Mouse (Mus musculus): ENCODE measurements around the gene Slc25a33. TPM values are rescaled to one million over a fixed set of nuclear protein-coding genes. Genes with fewer than 3 reads are reported as not detected.
"Not testable (repeated sequence)": the region's sequence is repeated elsewhere in the genome, so short reads cannot be mapped to it uniquely, and the experiment has no call there.

Slc25a33 gene
- 0.09 and 0.16 TPM in 2 replicates for polyA plus RNA-seq (2012)

- Histone ChIP-seq H3K9me3 (ENCODE audit: control insufficient read depth, low read length) (no peaks in the 10 kb centered on the region), H3K4me3 (replicated peaks) (peak within 1 kb of the TSS; percentile 72), H3K36me3 (ENCODE audit: control insufficient read depth) (peaks cover 2% of the 10 kb centered on the region; the same call in 1 of the 2 replicates), H3K27me3 (ENCODE audit: control insufficient read depth) (peaks cover 33% of the 10 kb centered on the region), H3K4me1 (ENCODE audit: control insufficient read depth) (peaks cover 19% of the 10 kb centered on the region)
- no peak for TF ChIP-seq TAL1 (IDR thresholded peaks at IDR 0.05; ENCODE audit: low read length)
- TF ChIP-seq GATA1 (IDR thresholded peaks at IDR 0.05; ENCODE audit: low read length) = no peak
Observed at GRCm38 (mm10) chr4:149774094-149774470, at the start of gene Slc25a33. Slc25a33 (minus strand) TSS chr4:149774277.

- Histone ChIP-seq H3K4me3 (replicated peaks) (no peak overlapping the region), H3K9me3 (ENCODE audit: control insufficient read depth, low read length) (0 out of 2 replicates have a peak, but pooled peaks cover under 1% of the 10 kb centered on the region), H3K4me1 (ENCODE audit: control insufficient read depth) (no peaks in the 10 kb centered on the region; the same call in 1 of the 2 replicates), H3K36me3 (ENCODE audit: control insufficient read depth) (no peaks in the 10 kb centered on the region), H3K27me3 (ENCODE audit: control insufficient read depth) (no peaks in the 10 kb centered on the region; the same call in 1 of the 2 replicates)
- TF ChIP-seq TAL1 (IDR thresholded peaks at IDR 0.05; ENCODE audit: low read length) (no peak), GATA1 (IDR thresholded peaks at IDR 0.05; ENCODE audit: low read length) (no peak)
Observed at GRCm38 (mm10) chr4:149822586-149823196, 48.6 kb upstream of the Slc25a33 start.

- no peak for TF ChIP-seq GATA1 (IDR thresholded peaks at IDR 0.05; ENCODE audit: low read length)
- no peak for TF ChIP-seq TAL1 (IDR thresholded peaks at IDR 0.05; ENCODE audit: low read length)
- Histone ChIP-seq H3K4me3 (replicated peaks) (no peak overlapping the region), H3K4me1 (ENCODE audit: control insufficient read depth) (no peaks in the 10 kb centered on the region; the same call in 1 of the 2 replicates), H3K27me3 (ENCODE audit: control insufficient read depth) (no peaks in the 10 kb centered on the region; the same call in 1 of the 2 replicates), H3K36me3 (ENCODE audit: control insufficient read depth) (no peaks in the 10 kb centered on the region), H3K9me3 (ENCODE audit: control insufficient read depth, low read length) (no peaks in the 10 kb centered on the region)
Observed at GRCm38 (mm10) chr4:149822126-149822525, 48.0 kb upstream of the Slc25a33 start.

- no peak overlapping the region for H3K4me3 ChIP-seq (replicated peaks)
Observed at GRCm38 (mm10) chr4:149820569-149820968, 46.5 kb upstream of the Slc25a33 start.

GRCm38 (mm10) chr4:149819195-149819594, 45.1 kb upstream of the Slc25a33 start:
- H3K4me3 ChIP-seq (replicated peaks) = no peak overlapping the region
- no peaks in the 10 kb centered on the region for H3K9me3 ChIP-seq (ENCODE audit: control insufficient read depth, low read length)
- H3K36me3 ChIP-seq (ENCODE audit: control insufficient read depth) = no peaks in the 10 kb centered on the region
- H3K27me3 ChIP-seq (ENCODE audit: control insufficient read depth) = no peaks in the 10 kb centered on the region; the same call in 1 of the 2 replicates
- no peaks in the 10 kb centered on the region; the same call in 1 of the 2 replicates for H3K4me1 ChIP-seq (ENCODE audit: control insufficient read depth)
- TF ChIP-seq GATA1 (IDR thresholded peaks at IDR 0.05; ENCODE audit: low read length) (no peak), TAL1 (IDR thresholded peaks at IDR 0.05; ENCODE audit: low read length) (no peak)

More at GRCm38 (mm10) chr4:149820569-149820968, 46.5 kb upstream of the Slc25a33 start:
- no peaks in the 10 kb centered on the region for H3K36me3 ChIP-seq (ENCODE audit: control insufficient read depth)
- H3K27me3 ChIP-seq (ENCODE audit: control insufficient read depth) = no peaks in the 10 kb centered on the region; the same call in 1 of the 2 replicates
- no peaks in the 10 kb centered on the region; the same call in 1 of the 2 replicates for H3K4me1 ChIP-seq (ENCODE audit: control insufficient read depth)
- no peaks in the 10 kb centered on the region for H3K9me3 ChIP-seq (ENCODE audit: control insufficient read depth, low read length)
- no peak for TF ChIP-seq GATA1 (IDR thresholded peaks at IDR 0.05; ENCODE audit: low read length)
- TF ChIP-seq TAL1 (IDR thresholded peaks at IDR 0.05; ENCODE audit: low read length) = no peak

DNA sequence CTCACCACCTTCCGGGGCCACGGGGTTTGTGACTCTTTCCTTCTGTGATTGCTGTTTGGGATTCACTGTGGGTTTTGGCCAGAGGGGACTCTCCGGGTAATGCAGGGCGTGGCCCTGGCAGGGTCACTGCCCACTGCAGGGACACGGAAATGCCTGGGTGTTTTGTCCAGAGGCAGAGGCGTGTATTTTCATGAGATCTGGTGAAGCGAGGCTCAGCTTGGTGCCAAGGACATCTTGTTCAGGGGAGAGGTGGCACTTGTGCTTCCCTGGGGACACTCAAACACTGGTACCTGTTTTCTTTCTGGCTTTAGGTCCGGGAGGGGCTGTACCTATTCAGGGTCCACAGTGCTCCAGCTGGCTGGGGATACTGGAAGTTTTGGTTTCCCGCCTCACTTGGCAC, 42.5 kb upstream of the Slc25a33 start:
- TF ChIP-seq TAL1 (IDR thresholded peaks at IDR 0.05; ENCODE audit: low read length) = no peak
- no peak for TF ChIP-seq GATA1 (IDR thresholded peaks at IDR 0.05; ENCODE audit: low read length)
- Histone ChIP-seq H3K4me1 (ENCODE audit: control insufficient read depth) (no peaks in the 10 kb centered on the region; the same call in 1 of the 2 replicates), H3K4me3 (replicated peaks) (no peak overlapping the region)

GRCm38 (mm10) chr4:149815586-149815985, 41.5 kb upstream of the Slc25a33 start:
- no peak for TF ChIP-seq GATA1 (IDR thresholded peaks at IDR 0.05; ENCODE audit: low read length)
- no peak for TF ChIP-seq TAL1 (IDR thresholded peaks at IDR 0.05; ENCODE audit: low read length)
- Histone ChIP-seq H3K27me3 (ENCODE audit: control insufficient read depth) (peaks cover under 1% of the 10 kb centered on the region; the same call in 1 of the 2 replicates), H3K4me1 (ENCODE audit: control insufficient read depth) (no peaks in the 10 kb centered on the region), H3K9me3 (ENCODE audit: control insufficient read depth, low read length) (peaks cover 2% of the 10 kb centered on the region; the same call in 1 of the 2 replicates), H3K4me3 (replicated peaks) (no peak overlapping the region), H3K36me3 (ENCODE audit: control insufficient read depth) (no peaks in the 10 kb centered on the region)

More for the DNA sequence above, 42.5 kb upstream of the Slc25a33 start:
- H3K36me3 ChIP-seq (ENCODE audit: control insufficient read depth) = no peaks in the 10 kb centered on the region
- no peaks in the 10 kb centered on the region for H3K9me3 ChIP-seq (ENCODE audit: control insufficient read depth, low read length)
- no peaks in the 10 kb centered on the region; the same call in 1 of the 2 replicates for H3K27me3 ChIP-seq (ENCODE audit: control insufficient read depth)

DNA sequence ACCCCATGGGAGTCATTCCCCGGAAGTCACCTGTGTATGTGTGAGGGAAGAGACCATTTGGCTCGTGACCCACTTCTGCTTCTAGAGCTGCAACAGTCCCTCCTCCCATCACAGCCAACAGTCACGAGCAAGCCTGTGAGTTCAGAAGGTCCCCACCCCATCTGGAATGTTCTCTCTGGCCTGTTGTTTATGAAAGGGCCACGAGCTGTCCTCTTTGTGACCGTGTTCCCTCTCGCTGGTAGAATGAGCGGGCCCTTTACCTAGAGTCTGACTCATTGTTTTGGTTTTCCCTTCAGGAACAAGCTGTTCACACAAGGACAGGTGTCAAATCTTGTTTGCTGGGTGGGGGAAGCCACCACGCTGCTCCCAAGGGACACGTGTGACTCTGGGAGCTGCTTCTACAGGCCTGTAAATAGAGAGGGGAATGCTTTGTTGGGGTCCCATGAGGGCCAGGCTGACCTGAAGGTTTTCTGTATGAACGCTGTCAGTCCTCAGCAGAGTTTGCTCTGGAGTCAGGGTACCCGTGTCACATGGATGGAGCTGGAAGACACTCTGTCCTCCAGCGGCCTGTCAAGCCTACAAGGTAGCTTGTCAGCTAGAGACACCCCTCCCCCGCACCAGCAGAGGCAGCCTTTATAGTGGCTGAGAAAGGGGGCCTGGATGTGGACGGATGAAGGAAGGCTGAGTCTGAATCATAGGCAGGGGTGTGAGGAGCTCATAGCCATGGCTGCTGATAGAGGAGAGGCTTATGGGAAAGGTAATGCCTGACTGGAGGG, 39.5 kb upstream of the Slc25a33 start:
- Histone ChIP-seq H3K4me3 (replicated peaks) (no peak overlapping the region), H3K9me3 (ENCODE audit: control insufficient read depth, low read length) (peaks cover 7% of the 10 kb centered on the region), H3K4me1 (ENCODE audit: control insufficient read depth) (no peaks in the 10 kb centered on the region; the same call in 1 of the 2 replicates), H3K36me3 (ENCODE audit: control insufficient read depth) (no peaks in the 10 kb centered on the region), H3K27me3 (ENCODE audit: control insufficient read depth) (peaks cover 13% of the 10 kb centered on the region)
- TF ChIP-seq GATA1 (IDR thresholded peaks at IDR 0.05; ENCODE audit: low read length) (no peak), TAL1 (IDR thresholded peaks at IDR 0.05; ENCODE audit: low read length) (no peak)

GRCm38 (mm10) chr4:149810372-149810771, 36.3 kb upstream of the Slc25a33 start:
- not testable (repeated sequence) for H3K9me3 ChIP-seq (ENCODE audit: control insufficient read depth, low read length); H3K36me3 ChIP-seq (ENCODE audit: control insufficient read depth); H3K4me3 ChIP-seq (replicated peaks); H3K4me1 ChIP-seq (ENCODE audit: control insufficient read depth)
- H3K27me3 ChIP-seq (ENCODE audit: control insufficient read depth) = peaks cover 20% of the 10 kb centered on the region

Data from erythroblast, embryonic 14.5 days (primary cell).